13 mouse cellular contexts compared by ENCODE assay signal in the genomic region with DNA sequence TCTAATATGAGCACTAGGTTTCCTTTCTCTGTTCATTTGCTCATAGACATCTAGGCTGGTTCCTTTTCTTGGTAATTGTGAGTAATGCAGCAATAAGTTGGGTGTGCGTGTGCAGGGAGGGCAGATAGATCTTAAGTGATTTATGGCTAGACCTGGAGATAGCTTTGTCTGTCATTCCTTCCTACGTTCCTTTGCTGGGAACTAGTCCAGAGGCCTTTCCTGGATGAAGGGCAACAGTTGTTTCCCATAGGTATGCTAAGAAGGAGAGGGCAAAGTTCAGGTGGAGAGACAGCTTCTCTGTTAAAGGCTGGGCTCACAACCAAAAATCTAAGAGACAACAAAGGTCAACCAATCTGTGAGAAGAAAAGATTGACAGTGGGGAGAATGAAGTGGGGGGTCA.
"Had no signal": no experiment of that assay in that cellular context is flagged by ENCODE, and none has a peak within 500 bp of the region (broad histone marks: within the 10 kb centered on the region; RNA-seq: fewer than 3 reads in every experiment).

No protein-coding gene starts in this region.

- H3K4me3 ChIP-seq: limb, embryonic 12.5 days; neural tube, embryonic 12.5 days had no signal

- H3K36me3 ChIP-seq: limb, embryonic 12.5 days; neural tube, embryonic 12.5 days had no signal

- H3K4me2 ChIP-seq: limb, embryonic 12.5 days; neural tube, embryonic 12.5 days had no signal

- H3K27me3 ChIP-seq: limb, embryonic 12.5 days; neural tube, embryonic 12.5 days had no signal

- DNase-seq: layer of hippocampus, adult 9-11 months; layer of hippocampus, postnatal 36 days; liver; lung, adult 2 months; lung, postnatal 36 days; midbrain, embryonic 14.5 days; thymus, postnatal 4 days had no signal

- H3K9ac ChIP-seq: limb, embryonic 12.5 days; liver, embryonic 14.5 days; neural tube, embryonic 12.5 days had no signal

- H3K9me3 ChIP-seq: limb, embryonic 12.5 days; neural tube, embryonic 12.5 days had no signal

- H3K27ac ChIP-seq: hindbrain, postnatal 0 days; limb, embryonic 12.5 days; liver, embryonic 14.5 days; neural tube, embryonic 12.5 days; stomach, postnatal 0 days had no signal

- H3K4me1 ChIP-seq: limb, embryonic 12.5 days; neural tube, embryonic 12.5 days had no signal

- ATAC-seq: hindbrain, postnatal 0 days; lung, postnatal 0 days had no signal
